Mouse (Mus musculus): Measurements from ENCODE around the gene Mkks.

Mkks gene

DNA sequence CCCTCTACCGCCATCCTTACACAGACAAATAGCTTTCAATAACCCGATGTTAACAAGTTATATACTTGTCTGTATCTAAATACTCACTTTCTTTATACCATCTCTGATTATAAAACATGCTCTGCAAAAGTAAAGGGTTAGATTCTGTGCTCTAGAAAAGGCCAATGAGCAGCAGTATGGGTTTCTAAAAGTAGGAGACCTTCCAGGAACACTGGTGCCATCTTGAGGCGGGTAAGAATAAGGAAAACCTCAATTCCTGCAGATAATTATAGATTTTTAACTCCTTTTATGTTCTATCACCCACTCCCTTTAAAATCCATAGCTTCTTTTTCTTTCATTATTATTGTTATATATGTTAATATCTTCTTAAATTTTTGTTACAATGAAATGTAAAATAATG is 55.3 kb downstream of the Mkks start:
- in situ Hi-C loops (cut with MboI, MseI): loop anchor here (10.0 kb wide), 1 partner anchor 651 kb away; no protein-coding TSS in a partner anchor

DNA sequence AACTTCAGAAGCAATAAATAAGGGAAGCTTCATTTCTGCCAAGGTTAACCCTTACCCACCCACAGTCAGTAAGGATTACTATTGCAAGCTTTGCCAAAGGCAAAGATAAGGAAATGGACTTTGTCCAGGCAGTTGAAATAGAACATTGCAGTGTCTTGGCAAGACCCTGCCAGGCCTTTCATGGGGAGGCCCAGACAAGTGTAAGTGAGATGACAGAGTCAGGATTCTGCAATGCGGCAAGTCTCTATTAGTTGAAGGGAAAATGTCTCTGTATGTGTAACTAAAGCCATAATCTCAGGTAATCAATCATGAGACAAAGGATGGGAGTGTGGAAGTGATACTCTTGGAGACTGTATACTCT is 56.5 kb downstream of the Mkks start:
- in situ Hi-C loops (cut with MboI, MseI): loop anchor here (10.0 kb wide), 1 partner anchor 650 kb away; no protein-coding TSS in a partner anchor

DNA sequence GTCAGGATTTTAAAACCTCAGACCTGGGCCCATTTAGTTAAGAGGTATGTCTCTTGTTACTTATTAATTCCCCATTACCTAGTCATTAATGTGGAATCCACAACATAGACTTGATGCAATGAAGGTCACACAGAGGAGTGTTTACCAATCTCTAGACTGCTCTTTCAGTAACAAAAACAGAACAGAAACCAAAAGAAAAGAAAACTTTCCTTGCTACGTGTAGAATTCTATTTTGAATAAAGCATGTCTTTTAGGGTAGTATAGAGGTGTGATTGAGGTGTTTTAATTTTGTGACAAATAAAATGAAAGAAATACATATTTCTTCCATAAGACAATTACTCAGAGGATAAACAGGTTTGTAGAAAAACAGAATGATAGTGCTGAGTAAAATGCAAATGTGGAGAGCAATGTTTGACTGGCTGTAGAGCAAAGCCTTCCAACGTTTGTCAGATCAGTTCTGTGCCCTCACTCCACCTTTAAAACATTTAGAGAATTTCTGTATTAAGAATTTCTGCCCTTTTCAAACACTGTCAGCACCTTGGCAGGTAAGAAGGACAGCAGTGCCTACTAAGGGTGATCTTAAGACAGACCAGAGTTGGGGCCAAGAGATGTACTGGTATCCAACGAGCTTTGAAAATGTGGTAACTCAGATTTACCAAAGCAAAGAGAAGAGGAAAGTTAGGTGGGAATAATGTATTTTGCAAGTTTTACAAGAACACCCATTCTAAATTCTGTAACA is 57.0 kb downstream of the Mkks start:
- in situ Hi-C loops (cut with MboI, MseI): loop anchor here (10.0 kb wide), 1 partner anchor 649 kb away; no protein-coding TSS in a partner anchor

DNA sequence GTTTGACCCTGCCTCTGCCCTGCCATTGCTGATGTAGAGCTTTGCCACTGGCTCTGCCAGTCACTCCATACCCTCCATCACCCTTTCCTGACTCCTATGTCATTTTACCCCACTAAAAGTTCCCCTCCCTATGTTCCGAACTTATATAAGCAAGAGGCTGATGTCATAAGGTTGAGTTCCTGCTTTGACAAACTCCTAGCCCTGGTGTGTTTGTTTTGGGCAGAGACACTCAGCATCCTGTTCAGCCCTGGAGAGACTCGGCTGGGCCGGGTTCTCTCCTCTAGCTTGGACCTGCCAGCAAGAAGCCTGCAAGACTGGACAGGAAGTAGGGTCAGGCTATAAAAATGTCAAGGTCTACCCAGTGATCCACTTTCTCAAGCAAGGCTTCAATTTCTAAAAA is 58.3 kb downstream of the Mkks start:
- in situ Hi-C loops (cut with MboI, MseI): loop anchor here (10.0 kb wide), 1 partner anchor 648 kb away; no protein-coding TSS in a partner anchor

DNA sequence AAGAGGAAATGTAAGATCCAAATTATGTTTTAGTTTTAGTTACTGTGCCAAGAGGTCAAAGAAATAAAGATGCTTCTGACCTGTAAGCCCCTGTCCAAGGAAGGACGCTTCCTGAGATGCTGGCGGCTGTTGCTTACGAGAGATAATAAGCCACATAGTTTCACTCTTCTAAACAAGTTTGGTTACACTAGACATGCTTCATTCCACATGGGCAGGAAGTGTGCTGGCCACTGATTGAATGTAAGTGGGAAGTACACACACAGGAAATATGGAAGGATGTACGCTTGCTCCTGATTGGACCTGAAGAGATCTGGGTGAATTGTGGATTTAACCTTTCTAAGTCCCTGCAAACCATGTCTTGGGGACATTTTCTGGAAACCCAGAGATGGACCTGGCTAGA is 63.6 kb downstream of the Mkks start:
- in situ Hi-C loops (cut with MboI, MseI): no loop called here
